Mouse (Mus musculus) Muller cell, postnatal 12 days (primary cell): ENCODE results near the gene Vegfb.

Experiments used
- DNase-seq: peaks from one replicate; pipeline ENCODE4 v3.0.0-alpha.2; 2015; ENCODE audit errors: inconsistent ontology term

Gene Vegfb

DNA sequence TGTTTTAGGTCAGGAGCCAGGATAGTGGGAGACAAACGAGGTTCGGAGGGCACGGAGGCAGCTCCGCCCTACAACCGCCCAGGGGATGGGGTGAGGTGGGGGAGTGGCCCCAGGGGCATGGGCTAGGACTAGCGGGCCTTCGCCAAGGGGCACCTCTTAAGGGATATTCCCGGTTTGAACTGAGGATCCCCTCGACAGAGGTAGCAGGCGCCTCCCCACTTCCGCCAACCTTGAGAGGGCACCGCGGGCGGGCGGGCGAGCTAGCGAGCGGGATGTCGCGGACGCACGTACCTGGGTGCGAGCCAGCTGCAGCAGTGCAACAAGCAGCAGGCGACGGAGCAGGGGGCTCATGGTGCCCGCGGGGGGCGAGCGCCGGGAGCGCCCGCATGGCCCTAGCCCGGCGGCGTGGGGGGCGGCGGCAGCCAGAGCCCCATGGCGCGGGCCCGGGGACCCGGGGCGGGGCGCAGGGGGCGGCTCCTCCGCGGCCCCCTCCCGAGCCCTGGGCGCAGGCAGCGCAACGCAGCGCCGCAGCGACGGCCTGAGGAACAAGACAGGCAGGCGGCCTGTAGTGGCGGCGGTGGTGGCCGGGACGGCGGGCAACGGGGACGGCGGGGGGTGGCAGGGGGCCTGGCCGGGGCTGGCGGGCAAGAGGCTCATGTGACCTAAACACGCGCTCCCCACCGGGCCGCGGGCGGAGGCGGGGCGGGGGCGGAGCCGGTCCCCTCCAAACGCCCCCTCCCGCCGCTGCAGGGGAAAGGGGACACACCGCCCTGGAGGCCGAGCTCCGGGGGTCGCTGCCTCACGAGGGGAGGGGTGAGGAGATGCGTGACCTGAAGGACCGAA lies at the start of gene Vegfb:
TSS of gene Vegfb (minus strand) at position 591 of the 843 bp plus-strand sequence.
- peak; percentile 74 for DNase-seq

DNA sequence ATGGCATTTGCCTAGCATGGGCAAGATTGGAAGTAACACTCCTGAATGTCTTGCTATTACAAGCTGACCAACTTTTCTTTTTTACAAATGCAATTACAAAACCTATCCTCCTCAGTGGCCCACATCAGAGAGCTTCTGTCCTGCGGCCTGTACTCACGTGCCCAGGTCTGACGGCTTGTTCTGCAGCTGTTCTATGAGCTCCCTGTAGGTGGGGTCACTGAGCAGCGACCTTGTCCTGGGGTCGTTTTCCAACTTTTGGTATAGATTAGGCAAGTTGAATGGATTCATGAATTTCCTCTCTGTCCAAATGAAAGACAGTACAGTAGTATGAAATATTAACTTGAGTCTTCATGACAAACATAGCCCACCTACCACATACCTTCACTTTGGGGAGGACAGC lies 46.6 kb upstream of the Vegfb start:
- no peak for DNase-seq

DNA sequence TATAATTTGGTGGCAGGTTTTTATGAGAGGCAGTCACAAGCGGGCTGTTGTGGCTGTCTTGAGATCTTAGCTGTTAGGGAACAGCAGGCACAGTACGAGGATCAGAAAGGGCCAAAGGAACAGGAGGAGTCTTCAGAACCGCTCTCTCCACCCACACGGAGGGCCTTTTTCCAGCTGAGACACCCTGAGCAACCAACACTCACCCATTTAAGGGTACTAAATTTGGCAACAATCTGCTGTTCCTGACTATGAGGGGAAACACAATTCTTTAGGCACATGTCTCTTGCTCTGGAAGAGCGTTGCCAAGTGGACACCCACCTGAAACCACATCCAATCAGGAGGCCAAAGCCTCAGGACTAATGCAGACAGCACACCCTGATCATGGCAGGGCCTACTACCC lies 42.1 kb upstream of the Vegfb start:
- DNase-seq: no peak

DNA sequence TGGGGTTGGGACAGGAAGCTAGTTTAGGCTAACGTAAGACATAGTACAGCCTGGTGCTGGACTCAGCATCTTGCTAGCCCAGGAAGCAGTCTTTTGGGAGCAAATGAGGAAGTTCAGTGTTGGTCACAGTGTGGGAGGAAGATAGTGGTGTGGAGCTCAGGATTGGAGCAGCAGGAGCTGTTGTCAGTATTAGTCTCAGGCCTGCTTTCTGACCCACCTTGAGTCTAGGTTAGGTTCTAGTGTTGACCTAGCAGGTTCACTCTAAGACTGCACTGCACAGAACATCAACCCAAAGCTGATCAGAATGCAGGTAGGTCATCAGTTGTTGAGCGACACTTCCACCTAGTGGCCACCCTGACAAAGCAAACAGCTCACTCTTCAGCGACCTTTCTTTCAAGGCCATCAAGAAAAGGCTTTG lies 32.8 kb upstream of the Vegfb start:
- peak; percentile 43 for DNase-seq

DNA sequence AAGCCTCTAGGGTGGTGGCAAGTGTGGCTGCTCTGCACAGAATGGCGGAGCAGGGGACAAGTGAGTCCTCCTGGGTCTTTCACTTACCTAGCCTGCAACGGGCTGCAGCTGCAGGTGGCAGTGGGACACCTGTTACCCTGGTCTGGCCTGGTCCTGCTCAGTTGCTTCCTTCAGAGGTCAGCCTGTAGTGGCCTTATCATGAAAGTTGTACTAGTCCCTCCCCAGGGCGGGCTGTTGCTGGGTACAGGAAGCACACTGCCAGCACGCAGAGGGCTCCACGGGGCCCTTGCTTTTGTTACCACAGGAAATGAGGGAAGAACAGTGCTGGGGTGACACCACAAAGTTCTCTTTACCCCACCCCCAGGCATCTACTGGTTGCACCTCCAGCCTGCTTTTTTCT lies 31.7 kb upstream of the Vegfb start, which contains the start of gene Fermt3:
TSS of gene Fermt3 (minus strand) at position 279 of the 400 bp plus-strand sequence.
- no peak for DNase-seq

DNA sequence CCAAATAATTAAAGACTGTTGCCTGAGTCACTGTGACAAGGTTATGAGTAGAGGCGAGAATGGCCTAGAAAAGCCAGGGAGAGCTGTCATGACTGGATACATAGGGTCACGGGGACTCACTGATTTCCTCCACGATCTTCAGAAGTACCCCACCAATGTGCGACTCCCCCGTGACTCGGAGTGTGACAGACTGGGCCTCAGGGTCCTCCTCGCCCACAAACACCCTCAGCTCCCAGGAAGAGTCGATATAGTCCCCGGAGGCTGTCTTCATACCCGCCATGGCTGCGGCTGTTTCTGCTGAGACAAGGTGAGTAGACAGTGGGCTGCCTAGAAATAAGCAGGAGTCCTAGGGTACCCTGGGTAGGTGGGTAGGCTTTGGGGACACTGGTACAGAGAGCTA lies 31.1 kb upstream of the Vegfb start:
- DNase-seq: no peak

DNA sequence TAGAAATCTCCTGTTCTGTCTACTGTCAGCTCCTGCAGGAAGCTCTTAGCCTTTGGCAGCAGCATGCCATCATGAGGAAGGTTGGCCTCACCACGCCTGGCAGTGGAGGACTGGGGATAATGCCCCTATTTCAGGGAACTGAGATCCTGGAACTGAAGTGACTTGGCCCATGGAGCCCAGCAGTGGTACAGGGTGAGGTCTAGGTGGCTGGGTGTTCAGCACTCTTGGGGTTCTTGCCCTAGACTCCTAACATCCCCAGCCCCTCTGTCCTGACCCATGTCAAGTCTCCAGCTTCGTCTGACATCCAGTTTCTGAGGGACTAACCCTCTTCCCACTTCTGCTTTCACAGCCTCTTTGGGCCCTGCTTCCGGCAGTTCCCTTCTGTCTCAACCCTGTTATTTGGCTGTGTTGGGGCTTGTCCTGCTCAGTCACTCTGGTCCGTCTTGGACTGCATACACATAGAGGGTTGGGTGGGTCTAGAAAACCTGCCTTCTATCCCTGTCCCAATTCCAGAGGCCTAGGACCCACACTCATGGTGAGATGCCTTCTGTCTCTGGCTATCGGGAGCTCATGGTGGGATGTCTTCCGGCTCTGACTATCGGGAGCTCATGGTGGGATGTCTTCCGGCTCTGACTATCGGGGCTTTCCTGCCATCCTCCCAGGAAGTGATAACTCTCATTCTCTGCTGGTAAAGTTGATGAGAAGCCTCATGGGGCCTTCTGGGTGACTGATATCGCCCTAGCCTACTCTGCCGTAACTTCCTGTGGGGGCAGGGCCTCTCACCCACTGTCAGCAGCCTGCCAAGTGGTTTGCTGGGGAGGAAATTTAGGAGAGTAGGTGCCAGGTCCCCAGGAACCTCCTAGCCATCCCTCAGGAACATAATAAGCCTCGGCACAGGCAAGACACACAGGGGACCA lies 30.3 kb upstream of the Vegfb start:
- no peak for DNase-seq

DNA sequence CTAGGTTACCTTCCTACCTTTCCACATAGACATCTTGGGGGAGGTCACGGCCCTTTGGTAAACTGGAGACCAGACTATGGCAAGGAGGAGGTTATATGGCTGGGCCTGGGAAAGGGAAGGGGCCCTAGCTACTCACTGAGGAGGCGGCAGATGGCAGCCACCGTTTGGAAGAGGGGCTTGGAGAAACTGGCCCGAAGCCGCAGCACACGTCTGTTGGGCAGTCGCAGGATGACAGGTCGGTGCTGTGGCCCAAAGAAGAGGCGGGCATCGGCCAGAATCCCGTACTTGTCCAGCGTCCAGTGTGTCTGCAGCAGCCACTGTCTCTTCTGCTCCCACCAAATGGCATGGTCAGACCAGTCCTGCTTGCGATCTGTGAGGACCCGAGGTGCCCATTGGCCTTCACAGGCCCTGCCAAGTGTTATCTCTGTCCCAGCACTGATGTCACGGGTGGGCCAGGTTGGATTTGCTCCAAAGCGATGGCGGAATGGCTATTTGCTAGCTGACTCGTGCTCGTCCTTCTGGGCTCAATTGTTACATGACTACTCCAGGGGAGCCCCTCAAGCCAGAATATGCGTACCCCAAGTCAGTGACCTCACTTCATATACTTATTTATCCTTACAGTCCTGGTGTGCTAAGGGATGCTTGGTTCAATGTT lies 27.2 kb upstream of the Vegfb start:
- DNase-seq: no peak

DNA sequence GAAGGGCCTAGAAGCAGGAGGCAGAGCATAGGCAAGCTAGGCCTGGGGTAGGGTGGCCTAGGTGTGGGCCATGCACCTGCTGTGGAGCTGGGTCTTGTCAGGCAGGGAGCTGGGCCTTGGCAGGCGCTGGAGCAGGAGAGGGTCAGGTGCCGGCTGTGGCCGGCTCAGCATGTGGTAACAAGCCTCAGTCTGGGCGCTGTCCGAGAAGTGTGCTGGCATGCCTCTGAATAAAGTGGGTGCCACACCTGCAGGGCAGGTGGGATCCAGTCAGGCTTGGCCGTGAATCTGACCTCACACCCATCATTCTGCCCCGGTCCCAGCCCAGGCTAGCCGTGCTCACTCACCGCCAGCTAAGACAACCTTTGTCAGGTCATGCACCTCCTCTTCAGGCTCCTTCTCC lies 26.5 kb upstream of the Vegfb start:
- no peak for DNase-seq

DNA sequence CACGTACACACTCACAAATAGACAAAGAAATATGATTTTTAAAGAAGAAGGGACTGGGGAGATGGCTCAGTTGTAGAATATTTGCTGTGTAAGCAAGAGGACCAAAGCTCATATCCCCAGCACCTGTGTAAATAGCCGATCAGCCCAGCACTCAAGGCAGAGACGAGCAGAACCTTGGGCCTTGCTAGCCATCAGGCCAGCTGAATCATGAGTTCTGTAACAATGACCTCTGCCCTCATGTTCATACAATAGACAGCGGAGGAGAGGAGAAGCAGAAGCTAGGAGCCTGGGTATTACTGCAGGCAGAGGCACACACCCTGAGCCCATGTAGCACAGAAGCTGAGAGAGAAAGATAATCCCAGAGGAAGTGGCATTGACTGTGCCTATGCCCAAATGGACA lies 25.0 kb upstream of the Vegfb start:
- DNase-seq: no peak

DNA sequence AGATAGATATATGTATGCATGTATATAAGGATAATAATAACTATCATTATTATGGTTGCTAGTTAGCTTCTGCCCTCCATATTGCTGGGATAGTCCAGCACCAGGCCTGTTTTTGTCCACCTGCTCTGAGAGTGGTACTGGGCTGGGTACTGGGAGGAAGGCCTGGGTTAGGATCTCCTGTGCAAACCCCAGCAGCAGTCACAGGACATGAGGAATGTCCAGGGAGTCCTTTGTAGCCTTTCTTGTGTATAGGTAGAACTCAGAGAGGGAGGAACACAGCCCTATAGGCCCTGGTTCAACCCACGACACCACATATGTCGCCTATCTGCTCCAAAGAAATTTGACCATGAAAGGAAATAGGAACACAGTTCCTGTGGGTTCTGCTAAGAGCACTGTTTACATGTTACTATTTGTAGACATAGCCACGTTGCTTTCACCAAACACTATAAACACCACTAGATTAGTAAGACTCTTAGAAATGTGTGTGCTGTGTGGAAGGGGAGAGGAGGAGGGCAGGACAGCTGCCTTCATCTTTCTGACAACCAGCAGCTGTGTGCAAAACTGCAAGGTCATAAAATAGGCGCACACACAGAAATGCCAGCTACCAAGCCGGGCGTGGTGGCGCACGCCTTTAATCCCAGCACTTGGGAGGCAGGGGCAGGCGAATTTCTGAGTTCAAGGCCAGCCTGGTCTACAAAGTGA lies 19.6 kb upstream of the Vegfb start:
- no peak for DNase-seq

DNA sequence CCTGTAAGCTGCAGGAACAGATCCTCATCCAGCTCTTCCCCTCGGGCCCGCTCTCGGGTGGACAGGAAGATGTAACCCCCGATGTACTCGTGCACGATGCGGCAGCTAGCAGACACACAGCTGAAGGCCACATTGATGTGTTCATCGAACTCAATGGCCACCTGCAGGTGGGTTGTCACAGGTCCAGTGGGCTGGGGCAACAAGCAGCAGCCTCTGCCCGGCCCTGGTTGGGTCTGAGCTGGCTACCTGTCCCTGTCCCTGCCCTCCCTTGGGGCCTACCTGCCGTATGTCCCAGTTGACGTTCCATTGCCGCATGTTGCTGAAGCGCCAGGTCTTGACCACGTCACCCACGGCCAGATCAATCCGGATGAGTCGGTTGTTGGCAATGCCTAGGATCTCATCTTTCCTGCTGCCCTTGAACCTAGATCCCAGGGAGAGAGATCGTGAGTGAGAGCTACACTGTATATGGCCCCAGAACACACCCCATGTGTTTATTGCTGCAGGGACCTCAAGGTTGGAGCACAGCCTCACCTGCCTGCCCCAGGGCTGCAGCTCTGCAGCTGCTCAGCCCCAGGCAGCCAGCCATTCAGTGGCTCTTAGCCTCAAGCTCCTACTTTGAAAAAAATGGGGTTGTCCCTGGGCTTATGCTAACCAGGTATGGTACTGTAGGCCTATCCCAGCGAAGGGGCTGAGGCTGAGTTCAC lies 12.1 kb upstream of the Vegfb start:
- DNase-seq: no peak

DNA sequence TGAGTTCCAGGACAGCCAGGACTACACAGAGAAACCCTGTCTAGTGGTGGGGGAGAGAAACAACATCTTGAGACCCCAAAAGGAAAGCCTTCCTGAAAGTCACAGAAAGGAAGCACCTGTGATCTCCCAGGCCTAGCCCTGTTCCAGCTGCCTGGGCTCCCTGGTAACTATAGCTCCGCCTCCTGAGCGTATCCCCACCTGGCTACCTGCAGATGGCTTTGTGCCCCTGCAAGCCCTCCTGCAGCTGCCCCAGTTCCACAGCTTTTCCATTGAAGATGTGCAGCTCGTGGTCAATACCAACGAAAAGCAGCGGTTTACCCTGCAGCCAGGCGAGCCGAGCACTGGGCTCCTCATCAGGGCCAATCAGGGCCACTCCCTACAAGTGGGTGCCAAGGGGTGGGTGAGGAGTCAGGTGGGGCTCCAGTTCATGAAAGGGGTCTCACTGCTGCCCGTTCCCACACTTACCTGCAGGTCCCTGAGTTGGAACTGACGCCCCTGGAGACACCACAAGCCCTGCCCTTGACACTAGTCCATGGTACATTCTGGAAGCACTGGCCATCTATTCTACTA lies 10.4 kb upstream of the Vegfb start:
- DNase-seq: no peak

DNA sequence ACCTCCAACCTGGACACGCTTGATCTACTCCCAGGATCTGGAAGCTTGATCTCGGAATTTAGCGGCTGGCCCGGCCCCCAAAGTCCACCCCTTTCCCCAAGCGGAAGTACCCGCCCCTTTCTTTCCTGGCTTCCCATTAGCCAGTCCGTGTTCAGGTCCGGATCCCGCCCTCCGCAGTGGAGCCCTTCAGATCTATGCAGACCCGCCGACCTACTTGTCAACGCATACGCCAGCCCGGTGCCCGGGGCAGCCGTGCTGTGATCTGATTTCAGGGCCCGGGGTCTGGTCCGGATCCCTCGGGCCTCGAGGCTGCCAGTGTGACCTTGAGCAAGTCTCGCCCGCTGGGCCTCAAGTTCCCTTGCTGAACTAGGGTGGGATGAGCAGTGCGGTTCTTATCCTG lies 8.6 kb upstream of the Vegfb start, which contains the start of the genes Nudt22 and Trpt1:
TSS of gene Nudt22 (minus strand) at position 112 of the 400 bp plus-strand sequence.
TSS of gene Trpt1 (plus strand) at position 126 of the 400 bp plus-strand sequence.
- DNase-seq: peak; percentile 94

DNA sequence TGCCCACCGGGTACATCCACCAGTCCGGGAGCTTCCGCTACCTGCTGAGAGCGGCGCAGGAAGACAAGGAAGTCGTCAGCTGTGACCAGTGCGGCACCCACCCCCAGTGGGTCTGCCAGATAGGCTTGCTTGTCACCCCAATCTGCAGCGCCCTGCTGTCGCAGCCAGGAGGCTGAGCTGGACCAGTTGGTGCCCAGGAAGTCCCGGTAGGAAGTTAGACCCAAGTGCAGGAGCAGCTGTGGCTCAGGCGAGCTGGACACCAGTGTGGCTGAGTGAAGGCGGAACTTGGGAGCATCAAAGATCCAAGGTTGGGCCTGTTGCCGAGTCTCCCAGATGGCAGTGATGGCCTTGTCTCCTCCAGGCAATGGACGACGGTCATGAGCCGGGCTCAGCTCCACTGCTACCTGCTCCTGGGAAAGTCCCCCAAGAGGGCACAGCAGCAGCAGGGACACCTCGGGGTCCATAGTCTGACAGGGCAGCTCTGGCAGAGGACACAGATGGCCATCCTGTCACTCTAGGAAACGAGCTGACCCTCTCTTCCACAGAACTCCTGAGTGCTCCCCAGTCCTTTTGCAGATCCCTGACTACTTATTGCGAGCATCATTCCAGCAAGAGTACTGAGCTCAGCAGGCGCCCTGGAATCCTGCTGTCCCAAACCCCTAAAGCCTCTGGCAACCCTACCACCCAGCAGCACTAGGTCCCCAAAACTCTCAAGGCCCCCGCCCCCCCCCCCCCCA lies 8.0 kb upstream of the Vegfb start:
- DNase-seq: no peak

DNA sequence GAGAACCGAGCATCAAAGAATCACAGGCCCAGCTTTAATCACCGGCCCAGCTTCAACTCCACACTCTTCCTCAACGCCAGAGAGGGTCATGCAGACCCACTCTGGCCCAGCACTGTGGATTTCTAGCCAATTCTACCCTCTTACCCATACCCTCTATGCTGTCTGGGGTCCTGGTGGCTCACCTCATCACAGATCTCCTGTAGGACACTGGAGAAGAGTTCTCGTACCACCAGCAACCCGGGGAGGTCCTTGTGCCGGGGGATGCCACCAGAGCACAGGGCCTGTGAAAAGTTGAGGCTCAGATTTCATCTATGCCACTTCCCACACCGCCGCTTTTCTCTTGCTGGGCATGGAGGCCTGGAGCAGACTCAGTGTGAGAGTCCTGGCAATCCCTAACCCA lies 7.0 kb upstream of the Vegfb start:
- DNase-seq: no peak

DNA sequence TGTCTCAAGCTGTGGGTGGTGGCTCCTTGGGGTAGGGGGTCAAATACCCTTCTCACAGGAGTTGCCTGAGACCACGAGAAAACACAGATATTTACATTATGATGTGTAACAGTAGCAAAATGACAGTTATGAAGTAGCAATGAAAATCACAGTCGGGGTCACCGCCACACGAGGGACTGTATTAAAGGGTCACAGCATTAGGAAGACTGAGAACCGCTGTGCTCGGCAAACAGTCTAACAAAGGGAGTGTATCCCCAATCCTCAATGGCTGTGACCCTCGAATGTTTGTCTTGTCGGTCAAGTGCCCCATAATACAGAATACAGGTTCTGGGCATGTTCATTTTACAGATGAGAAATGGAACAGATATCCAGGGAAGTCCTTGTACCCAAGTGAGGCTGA lies 6.6 kb upstream of the Vegfb start:
- no peak for DNase-seq

DNA sequence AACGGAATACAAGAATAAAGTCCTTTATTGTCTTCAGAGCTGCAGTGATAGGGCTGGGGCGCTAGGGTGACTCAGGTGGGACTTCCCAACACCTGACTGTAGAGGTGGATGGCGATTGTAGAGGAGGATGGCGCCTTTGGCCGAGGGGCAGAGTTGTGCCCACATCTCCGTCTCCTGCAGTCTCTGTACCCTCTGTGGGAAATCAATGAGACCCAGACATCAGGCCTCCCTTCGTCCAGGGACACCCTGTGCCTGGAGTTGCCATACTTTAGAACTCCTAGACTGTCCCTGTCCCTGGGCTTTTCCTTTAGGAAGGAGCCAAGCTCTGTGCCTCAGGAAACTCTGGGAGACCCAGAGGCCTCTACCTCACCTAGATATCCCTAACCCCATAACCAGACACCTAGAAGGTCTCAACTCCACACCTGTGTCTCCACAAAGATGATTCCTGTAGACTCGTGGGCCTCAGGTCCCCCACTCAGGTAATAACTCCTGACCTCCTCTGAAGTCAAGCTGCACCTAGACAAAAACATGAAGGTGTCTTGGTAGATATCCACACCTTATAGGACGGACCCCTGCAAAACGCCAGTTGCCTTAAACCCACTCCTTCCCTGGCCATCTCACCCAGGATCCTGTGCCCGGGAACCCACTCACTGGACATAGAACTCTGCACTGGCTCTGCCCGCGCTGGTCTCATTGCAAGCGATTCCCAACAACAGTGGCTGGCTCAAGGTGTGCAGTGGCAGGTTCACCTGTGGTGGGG lies 5.7 kb upstream of the Vegfb start:
- DNase-seq: no peak
